Mouse (Mus musculus) gastrocnemius, postnatal 14 days (tissue): ENCODE measurements around the gene Rere. TPM values are rescaled to one million over a fixed set of nuclear protein-coding genes. Genes with fewer than 3 reads are reported as not detected.
A peak's percentile ranks its signal among the peaks of the same experiment; 100 is the strongest.
"Not testable (repeated sequence)": the region's sequence is repeated elsewhere in the genome, so short reads cannot be mapped to it uniquely, and the experiment has no call there.

Source experiments
- DNase-seq: peaks from one replicate; pipeline ENCODE4 v3.0.0; 2021; ENCODE audit warnings: mixed read lengths
- intact Hi-C: fragments of 180-260 bp; cut with DNase I; formaldehyde crosslinking; loops from one replicate; pipeline ENCODE4 v1.15.1; 2025; ENCODE audit warnings: low total_unique reads
- total RNA-seq, 2 experiments: library from RNA; stranded (reverse); gene quantifications; 2 replicates each; pipeline ENCODE4 v1.2.3; 2021

The Rere gene
- total RNA-seq, 2 experiments from 2014 or later, result 44.4 to 52.1 TPM

GRCm38 (mm10) chr4:150473437-150474070 is 192.1 kb downstream of the Rere start:
- intact Hi-C loops, result loop anchor here (10.0 kb wide), 1 partner anchor 61 kb away; no protein-coding TSS in a partner anchor
- DNase-seq, result no peak

- intact Hi-C loops, result loop anchor here (10.0 kb wide), 1 partner anchor 61 kb away; no protein-coding TSS in a partner anchor
- no peak for DNase-seq
Observed at GRCm38 (mm10) chr4:150474086-150474485, 192.6 kb downstream of the Rere start.

GRCm38 (mm10) chr4:150476258-150476657 is 194.8 kb downstream of the Rere start:
- intact Hi-C loops, result loop anchor here (10.0 kb wide), 1 partner anchor 59 kb away; no protein-coding TSS in a partner anchor
- no peak for DNase-seq

- intact Hi-C loops, result loop anchor here (10.0 kb wide), 1 partner anchor 57 kb away; no protein-coding TSS in a partner anchor
- no peak for DNase-seq
Observed at GRCm38 (mm10) chr4:150478006-150478405, 196.6 kb downstream of the Rere start.

GRCm38 (mm10) chr4:150483081-150483480 is 201.6 kb downstream of the Rere start:
- DNase-seq, intact Hi-C loops: not testable (repeated sequence)

GRCm38 (mm10) chr4:150486097-150486496 is 204.7 kb downstream of the Rere start:
- no peak for DNase-seq
- intact Hi-C loops, result no loop called here

GRCm38 (mm10) chr4:150487109-150487508 is 205.7 kb downstream of the Rere start:
- intact Hi-C loops, result no loop called here
- DNase-seq, result no peak

GRCm38 (mm10) chr4:150488096-150488748 is 206.8 kb downstream of the Rere start:
- peak; percentile 69 for DNase-seq
- intact Hi-C loops, result no loop called here

DNA sequence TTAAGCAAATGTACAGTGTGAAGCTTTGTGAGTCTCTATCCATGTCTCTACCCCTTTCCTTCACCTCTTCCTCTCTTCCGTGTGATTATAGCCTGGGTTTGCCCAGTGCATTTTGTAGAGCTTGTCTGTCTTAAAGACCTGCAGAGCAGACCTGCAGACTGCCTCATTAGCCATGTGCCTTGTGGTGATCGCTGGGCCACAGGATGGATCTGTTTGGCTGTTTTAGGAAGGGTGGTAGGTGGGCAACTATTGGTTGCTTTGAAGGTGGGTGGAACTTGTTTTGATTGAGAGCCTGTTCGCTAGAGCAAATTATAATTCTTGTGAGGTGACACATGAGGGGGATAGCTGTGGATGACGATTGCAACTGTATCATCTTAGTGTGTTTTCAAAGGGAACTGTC is 207.3 kb downstream of the Rere start:
- DNase-seq, result no peak
- intact Hi-C loops, result no loop called here

DNA sequence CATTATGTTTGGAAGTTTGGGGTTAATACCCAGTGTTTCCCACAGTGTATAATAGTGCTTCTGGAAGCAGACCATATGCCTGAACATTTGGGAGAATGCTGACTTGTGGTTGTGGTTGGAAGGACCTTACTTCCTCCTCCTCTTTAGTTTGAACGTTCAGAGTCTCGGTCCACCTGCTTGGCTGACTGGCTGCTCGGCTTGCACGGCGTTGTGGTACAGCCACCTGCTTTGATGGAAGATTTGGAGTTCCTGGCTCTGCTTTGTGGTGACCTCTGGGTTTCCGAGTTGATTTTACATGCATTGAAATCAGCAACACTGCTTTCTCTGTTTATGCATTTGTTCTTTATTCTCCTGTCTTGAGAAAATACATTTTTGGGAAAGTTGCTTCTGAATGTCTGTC is 208.6 kb downstream of the Rere start:
- intact Hi-C loops, result loop anchor here (10.0 kb wide), 1 partner anchor 65 kb away; no protein-coding TSS in a partner anchor
- no peak for DNase-seq

- intact Hi-C loops, result loop anchor here (10.0 kb wide), 1 partner anchor 63 kb away; no protein-coding TSS in a partner anchor
- DNase-seq, result no peak
Observed at GRCm38 (mm10) chr4:150491710-150492109, 210.3 kb downstream of the Rere start.

- intact Hi-C loops, result loop anchor here (10.0 kb wide), 1 partner anchor 61 kb away; no protein-coding TSS in a partner anchor
- no peak for DNase-seq
Observed at GRCm38 (mm10) chr4:150493258-150493937, 212.0 kb downstream of the Rere start.

GRCm38 (mm10) chr4:150493938-150494330 is 212.5 kb downstream of the Rere start:
- DNase-seq, result not testable (repeated sequence)
- intact Hi-C loops, result loop anchor here (10.0 kb wide), 1 partner anchor 61 kb away; no protein-coding TSS in a partner anchor

- intact Hi-C loops, result loop anchor here (10.0 kb wide), 1 partner anchor 59 kb away; no protein-coding TSS in a partner anchor
Observed at GRCm38 (mm10) chr4:150495568-150495967, 214.1 kb downstream of the Rere start.

DNA sequence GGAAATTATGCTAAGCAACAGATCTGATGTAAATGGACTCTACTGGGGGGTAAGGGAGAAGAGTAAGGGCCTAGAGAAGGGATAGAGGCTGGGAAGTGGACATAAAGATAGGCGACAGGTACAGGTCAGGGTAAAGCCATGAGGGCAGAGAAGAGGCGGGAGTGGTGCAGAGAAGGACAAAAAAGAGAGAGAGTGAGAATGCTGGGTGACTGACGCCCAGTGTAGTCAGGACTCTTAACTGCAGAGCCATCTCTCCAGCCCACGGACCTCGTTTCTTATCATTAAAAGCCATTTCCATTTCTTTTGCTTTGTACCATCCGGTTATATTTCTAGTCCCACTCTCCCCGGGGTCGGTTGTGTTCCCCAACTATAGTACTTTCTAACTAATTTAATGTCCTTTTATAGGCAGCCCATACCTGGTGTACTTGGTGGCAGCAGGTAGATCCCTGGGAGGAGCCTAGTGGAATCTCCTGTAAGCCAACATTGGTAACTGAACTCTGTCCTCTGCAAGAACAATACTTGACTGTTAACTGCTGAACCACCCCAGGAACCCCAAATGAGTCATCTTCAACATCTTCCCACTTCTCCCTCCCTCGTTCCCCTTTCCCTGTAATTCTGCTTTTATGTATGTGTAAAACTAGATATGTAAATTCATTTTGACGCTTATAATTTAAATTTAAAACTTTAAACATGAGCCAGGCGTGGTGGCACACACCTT is 223.0 kb downstream of the Rere start:
- no peak for DNase-seq
- intact Hi-C loops, result no loop called here

More at GRCm38 (mm10) chr4:150495568-150495967, 214.1 kb downstream of the Rere start:
- peak; percentile 21 for DNase-seq

GRCm38 (mm10) chr4:150509026-150509712 is 227.7 kb downstream of the Rere start:
- no peak for DNase-seq
- intact Hi-C loops, result no loop called here

- no peak for DNase-seq
- intact Hi-C loops, result no loop called here
Observed at GRCm38 (mm10) chr4:150510036-150510435, 228.6 kb downstream of the Rere start.

DNA sequence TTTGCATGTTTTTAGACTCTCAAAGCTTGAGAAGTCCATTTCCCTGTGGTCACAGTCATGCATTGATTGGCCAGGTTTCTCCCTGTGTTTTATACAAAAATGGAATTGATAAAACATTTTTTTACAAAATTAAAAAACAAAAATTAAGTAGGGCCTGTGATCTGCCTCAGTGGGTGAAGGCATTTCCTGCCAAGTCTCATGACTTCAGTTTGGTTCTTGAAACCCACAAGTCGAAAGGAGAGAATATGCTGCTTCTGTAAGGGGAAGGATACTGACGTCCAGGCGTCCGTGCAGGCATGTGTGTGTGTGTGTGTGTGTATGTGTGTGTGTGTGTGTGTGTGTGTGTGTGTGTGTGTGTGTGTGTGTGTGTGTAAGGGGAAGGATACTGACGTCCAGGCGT is 231.9 kb downstream of the Rere start:
- intact Hi-C loops, result not testable (repeated sequence)

GRCm38 (mm10) chr4:150516201-150516600 is 234.8 kb downstream of the Rere start:
- DNase-seq, result no peak
- intact Hi-C loops, result no loop called here

More for the DNA sequence above, 231.9 kb downstream of the Rere start:
- not testable (repeated sequence) for DNase-seq
